Mouse (Mus musculus) spleen, postnatal 14 days (tissue): ENCODE measurements around the gene Gm21863.
"Not testable (repeated sequence)": the region's sequence is repeated elsewhere in the genome, so short reads cannot be mapped to it uniquely, and the experiment has no call there.

ENCODE experiments used
- DNase-seq, 2 experiments: peaks; one replicate each; pipeline ENCODE4 v3.0.0; 2021 to 2022; ENCODE audit warnings: low spot score in 2 of 2

Gm21863 gene

DNA sequence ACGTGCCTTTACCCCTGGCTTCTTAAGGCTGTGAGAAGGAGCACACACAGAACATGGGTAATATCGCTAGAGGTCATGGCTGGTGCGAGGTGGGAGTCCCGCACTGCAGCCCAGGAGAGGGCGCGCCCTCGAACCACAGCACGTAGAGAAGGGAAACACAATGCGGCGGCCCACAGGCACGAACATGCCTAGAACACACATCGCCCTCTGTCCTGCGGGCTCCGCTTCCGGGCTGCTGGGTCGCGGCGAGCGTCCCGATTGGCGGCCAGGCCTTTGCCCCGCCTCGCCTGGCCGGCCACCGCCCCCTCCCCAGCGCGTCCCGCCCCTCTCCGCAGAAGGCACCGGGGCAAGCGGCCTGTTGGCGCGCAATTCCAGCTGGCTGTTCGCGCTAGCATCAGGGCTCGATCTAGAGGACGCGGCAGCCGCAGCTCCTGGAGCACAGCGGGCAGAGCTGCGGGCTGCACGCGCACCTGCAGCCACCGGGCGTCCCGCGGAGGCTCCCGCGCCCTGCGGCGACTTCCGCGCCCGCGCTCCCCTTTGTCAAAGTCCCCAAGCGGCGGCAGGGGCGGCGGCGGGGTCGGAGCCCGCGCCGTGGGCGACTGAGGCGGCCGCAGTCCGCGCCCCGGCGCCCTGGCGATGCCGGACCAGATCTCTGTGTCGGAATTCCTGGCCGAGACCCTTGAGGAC, at the start of gene Gm21863:
Gene Gm21863, plus strand, starts transcription at position 637 of the 687 bp plus-strand sequence.
- not testable (repeated sequence) for DNase-seq

DNA sequence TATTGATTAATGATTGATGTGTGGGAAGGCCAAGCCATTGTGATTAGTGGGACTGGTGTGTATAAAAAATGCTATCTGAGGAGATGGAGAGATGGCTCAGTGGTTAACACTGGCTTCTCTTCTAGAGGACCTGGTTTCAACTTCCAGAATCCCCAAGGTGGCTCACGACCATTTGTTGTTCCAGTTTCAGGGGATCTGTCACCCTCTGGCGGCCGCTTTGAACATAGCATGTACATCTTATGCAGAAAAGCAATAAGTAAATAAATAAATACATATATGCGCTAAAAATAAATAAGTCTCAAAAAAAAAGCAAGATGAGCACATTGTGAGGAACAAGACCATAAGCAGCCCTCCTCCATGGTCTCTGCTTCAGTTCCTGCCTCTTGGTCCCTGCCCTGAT, 26.3 kb upstream of the Gm21863 start:
- not testable (repeated sequence) for DNase-seq
